ENCODE assay signal across 8 mouse cellular contexts in the genomic region with DNA sequence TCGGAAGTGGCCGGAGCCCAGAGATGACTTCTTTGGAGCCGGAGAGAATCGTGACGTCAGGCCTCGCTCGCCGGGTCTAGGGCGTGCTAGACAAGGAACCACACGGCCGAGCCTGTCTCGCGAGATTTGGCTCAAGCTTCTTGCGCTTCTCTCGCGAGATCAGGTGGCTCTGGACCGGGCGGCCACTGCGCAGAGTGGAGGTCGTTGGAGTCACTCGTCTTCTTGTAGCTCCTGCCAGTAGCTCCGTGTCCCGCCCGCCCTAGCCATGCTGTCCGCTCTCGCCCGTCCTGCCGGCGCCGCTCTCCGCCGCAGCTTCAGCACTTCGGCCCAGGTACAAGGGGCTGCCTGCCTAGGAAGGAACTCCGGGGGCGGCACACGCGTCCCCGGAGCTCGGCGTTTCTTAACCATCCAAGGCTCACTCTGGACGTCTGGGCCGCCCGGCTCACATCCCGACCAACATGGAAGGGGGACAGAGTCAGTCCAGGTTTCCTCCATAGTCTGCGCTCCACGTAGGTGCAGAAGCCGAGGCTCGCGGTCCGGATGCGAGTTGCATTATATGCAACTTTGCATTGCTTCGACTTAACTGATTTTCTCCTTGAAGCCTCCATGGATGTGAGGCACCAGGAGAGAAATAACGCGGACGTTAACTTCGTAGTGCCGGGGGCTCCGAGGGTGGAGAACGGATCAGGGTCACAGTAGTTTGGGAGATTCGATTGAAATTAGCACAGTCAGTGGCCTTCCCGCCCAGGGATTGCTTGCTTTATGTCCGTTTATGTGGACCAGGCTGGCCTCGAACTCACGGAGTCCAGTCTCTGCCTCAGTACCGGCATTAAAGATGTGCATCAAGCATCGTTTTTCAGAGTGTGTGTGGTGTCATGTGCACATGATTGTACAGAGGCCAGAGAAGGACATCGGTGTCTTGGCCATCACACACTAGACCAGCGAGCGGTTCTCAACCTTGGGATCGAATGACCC. TPM values are rescaled to one million over a fixed set of nuclear protein-coding genes. Genes with fewer than 3 reads are reported as not detected.
DNase-seq lines count a peak whose midpoint lies in the region; ATAC-seq and TF ChIP-seq lines count a peak whose summit lies in the region.

Gene Mdh2 (plus strand): TSS at position 10 of the 975 bp plus-strand sequence.

- H3K4me1 ChIP-seq in bone marrow, adult 2 months (ENCODE audit: control insufficient read depth, insufficient read depth, low read length), result peaks cover 9% of the 10 kb centered on the region
- peaks cover 29% of the 10 kb centered on the region for H3K4me1 ChIP-seq in embryonic facial prominence, embryonic 15.5 days
- H3K4me1 ChIP-seq in limb, embryonic 14.5 days (ENCODE audit: control insufficient read depth, insufficient read depth, low read length), result peaks cover 17% of the 10 kb centered on the region
- H3K4me1 ChIP-seq in midbrain, postnatal 0 days (ENCODE audit: insufficient read depth, low read length), result peaks cover 11% of the 10 kb centered on the region; the same call in 1 of the 2 replicates

- peaks cover 25% of the 10 kb centered on the region for H3K36me3 ChIP-seq in embryonic facial prominence, embryonic 15.5 days
- peaks cover 21% of the 10 kb centered on the region for H3K36me3 ChIP-seq in limb, embryonic 14.5 days (ENCODE audit: control insufficient read depth, insufficient read depth, low read length)
- H3K36me3 ChIP-seq in midbrain, postnatal 0 days (ENCODE audit: insufficient read depth, low read length), result peaks cover 11% of the 10 kb centered on the region

- DNase-seq in 416B (ENCODE audit: low read depth), result peak; percentile 100
- DNase-seq in heart, adult 8-10 months (ENCODE audit: low spot score), result peak; percentile 99
- DNase-seq in kidney, adult 9 months, result peak; percentile 100
- DNase-seq in limb, embryonic 14.5 days (ENCODE audit: low spot score), result peak; percentile 100
- peak; percentile 100 for DNase-seq in midbrain, postnatal 0 days (ENCODE audit: low spot score)
- peak; percentile 96 to 98 for DNase-seq in spleen, postnatal 14 days (ENCODE audit: low spot score in 2 of 2)

- peak; percentile 97 for ATAC-seq in embryonic facial prominence, embryonic 15.5 days (ENCODE audit: insufficient number of reproducible peaks, low FRiP score, low TSS enrichment, low read depth)
- ATAC-seq in limb, embryonic 14.5 days (ENCODE audit: low FRiP score, low read depth), result peak; percentile 98
- peak; percentile 98 for ATAC-seq in midbrain, postnatal 0 days (ENCODE audit: low FRiP score)

- H3K4me2 ChIP-seq in embryonic facial prominence, embryonic 15.5 days (replicated peaks), result peak within 1 kb of the TSS; percentile 76
- H3K4me2 ChIP-seq in limb, embryonic 14.5 days (replicated peaks; ENCODE audit: low read depth, low read length, severe bottlenecking), result peak within 1 kb of the TSS; percentile 85
- peak within 1 kb of the TSS; percentile 89 for H3K4me2 ChIP-seq in midbrain, postnatal 0 days (ENCODE audit: low read depth, low read length, poor library complexity, severe bottlenecking)

- whole genome bisulfite sequencing in bone marrow, adult 2 months, result 2% methylated on average over 70 of the region's 70 CpGs
- under 1% methylated on average over 70 of the region's 70 CpGs for WGBS in embryonic facial prominence, embryonic 15.5 days
- WGBS in limb, embryonic 14.5 days, result 1% methylated on average over 56 of the region's 70 CpGs
- WGBS in midbrain, postnatal 0 days, result 2% methylated on average over 70 of the region's 70 CpGs

- TF ChIP-seq CTCF in bone marrow, adult 2 months (IDR thresholded peaks at IDR 0.05; ENCODE audit: control insufficient read depth, insufficient read depth, low read length), result no peak
- TF ChIP-seq CTCF in midbrain, postnatal 0 days (IDR thresholded peaks at IDR 0.05), result no peak

- H3K4me3 ChIP-seq in bone marrow, adult 2 months (replicated peaks; ENCODE audit: control insufficient read depth, low read depth, low read length), result peak within 1 kb of the TSS; percentile 94
- H3K4me3 ChIP-seq in embryonic facial prominence, embryonic 15.5 days (replicated peaks), result peak within 1 kb of the TSS; percentile 95
- H3K4me3 ChIP-seq in limb, embryonic 14.5 days (replicated peaks; ENCODE audit: low read length), result peak within 1 kb of the TSS; percentile 76
- peak within 1 kb of the TSS; percentile 74 for H3K4me3 ChIP-seq in midbrain, postnatal 0 days (ENCODE audit: low read depth, low read length)

- TF ChIP-seq POLR2A in bone marrow, adult 2 months (IDR thresholded peaks at IDR 0.05; ENCODE audit: borderline replicate concordance, control insufficient read depth, low read depth, low read length), result peak; percentile 99
- peak; percentile 76; the same call in 1 of the 2 replicates for TF ChIP-seq POLR2A in limb, embryonic 14.5 days (IDR thresholded peaks at IDR 0.05; ENCODE audit: borderline replicate concordance, extremely low read depth, insufficient read depth, insufficient read length)

- H3K9me3 ChIP-seq in embryonic facial prominence, embryonic 15.5 days (replicated peaks), result no peaks in the 10 kb centered on the region
- H3K9me3 ChIP-seq in limb, embryonic 14.5 days (ENCODE audit: control insufficient read depth, low read length), result no peaks in the 10 kb centered on the region
- H3K9me3 ChIP-seq in midbrain, postnatal 0 days (ENCODE audit: low read length), result no peaks in the 10 kb centered on the region

- H3K27ac ChIP-seq in bone marrow, adult 2 months (ENCODE audit: control insufficient read depth, insufficient read depth, low read depth, low read length, poor library complexity), result peak within 1 kb of the TSS; percentile 97
- H3K27ac ChIP-seq in embryonic facial prominence, embryonic 15.5 days (replicated peaks), result peak within 1 kb of the TSS; percentile 96
- peak within 1 kb of the TSS; percentile 84 for H3K27ac ChIP-seq in limb, embryonic 14.5 days (replicated peaks; ENCODE audit: low read depth, low read length)
- H3K27ac ChIP-seq in midbrain, postnatal 0 days (ENCODE audit: low read depth, low read length), result peak within 1 kb of the TSS; percentile 91

- peak within 1 kb of the TSS; percentile 96 for H3K9ac ChIP-seq in embryonic facial prominence, embryonic 15.5 days
- H3K9ac ChIP-seq in limb, embryonic 14.5 days (ENCODE audit: low read depth, low read length, severe bottlenecking), result peak within 1 kb of the TSS; percentile 93
- peak within 1 kb of the TSS; percentile 95 for H3K9ac ChIP-seq in midbrain, postnatal 0 days (replicated peaks; ENCODE audit: low read length, poor library complexity, severe bottlenecking)

- H3K27me3 ChIP-seq in embryonic facial prominence, embryonic 15.5 days, result no peaks in the 10 kb centered on the region
- H3K27me3 ChIP-seq in limb, embryonic 14.5 days (ENCODE audit: control insufficient read depth, insufficient read depth, low read length), result no peaks in the 10 kb centered on the region
- H3K27me3 ChIP-seq in midbrain, postnatal 0 days (ENCODE audit: insufficient read depth, low read length), result no peaks in the 10 kb centered on the region

RNA-seq across cellular contexts. Expression of gene Mdh2, which starts in this region (rescaled TPM):
- 109 and 132 TPM in 2 replicates for polyA plus RNA-seq in bone marrow, adult 2 months (2011; ENCODE audit: insufficient read depth, insufficient read length, low replicate concordance, missing spikeins)
- 475 and 482 TPM in 2 replicates for polyA plus RNA-seq in embryonic facial prominence, embryonic 15.5 days (2015; fragmentation: Nextera tagmentation; extraction: Ambion mirVana)
- 1,000 to 10,000 TPM; 1,906 to 1,974 (median 1,950) TPM for total RNA-seq in heart, adult 8-10 months (2022)
- 339 and 354 TPM in 2 replicates for polyA plus RNA-seq in limb, embryonic 14.5 days (2012; rRNA removed)
- polyA plus RNA-seq in limb, embryonic 14.5 days (2014; fragmentation: Nextera tagmentation; extraction: Ambion mirVana), result 429 and 442 TPM in 2 replicates
- 158 and 172 TPM in 2 replicates for total RNA-seq in midbrain, postnatal 0 days (2014; rRNA removed)
- 656 and 707 TPM in 2 replicates for polyA plus RNA-seq in midbrain, postnatal 0 days (2015; fragmentation: Nextera tagmentation; extraction: Ambion mirVana)

Comparison
In these comparisons a context has a peak if more than half of its experiments do, and no peak if none do; other contexts are left out.
1. Peak in every context shown above with its lines: DNase-seq, ATAC-seq, H3K4me3 ChIP-seq and H3K27ac ChIP-seq.
2. RNA of gene Mdh2 (total RNA-seq): 1,906 to 1,974 TPM in heart, adult 8-10 months; 158 to 172 TPM in midbrain, postnatal 0 days; every median in the first group is over 10 times any median in the second.